Mouse (Mus musculus) right cerebral cortex, postnatal 14 days (tissue): ENCODE data around the gene Zfp108.
"Not testable (repeated sequence)": the region's sequence is repeated elsewhere in the genome, so short reads cannot be mapped to it uniquely, and the experiment has no call there.

Source experiments
- DNase-seq: peaks from one replicate; pipeline ENCODE4 v3.0.0; 2022

Gene Zfp108

GRCm38 (mm10) chr7:24254633-24255474 is at the start of gene Zfp108:
Gene Zfp108 (plus strand): TSS chr7:24254794.
- DNase-seq, result peak; percentile 64

GRCm38 (mm10) chr7:24207488-24208261 is 46.9 kb upstream of the Zfp108 start:
- peak; percentile 62 for DNase-seq

- DNase-seq, result no peak
Measured at GRCm38 (mm10) chr7:24208282-24208886, 46.2 kb upstream of the Zfp108 start.

GRCm38 (mm10) chr7:24210296-24210695 is 44.3 kb upstream of the Zfp108 start:
- no peak for DNase-seq

- no peak for DNase-seq
Measured at GRCm38 (mm10) chr7:24211343-24211742, 43.3 kb upstream of the Zfp108 start, which contains the start of gene Zfp111. Gene Zfp111 (minus strand): TSS chr7:24211443.

- DNase-seq, result peak; percentile 55
Measured at GRCm38 (mm10) chr7:24237040-24237791, 17.4 kb upstream of the Zfp108 start, which contains the start of gene Zfp109. Gene Zfp109 (minus strand): TSS chr7:24237560.

- no peak for DNase-seq
Measured at GRCm38 (mm10) chr7:24253779-24254615, 597 bp upstream of the Zfp108 start.

- no peak for DNase-seq
Measured at GRCm38 (mm10) chr7:24259306-24259999, 4.9 kb downstream of the Zfp108 start.

GRCm38 (mm10) chr7:24260000-24260312 is 5.4 kb downstream of the Zfp108 start:
- DNase-seq, result no peak

- DNase-seq, result no peak
Measured at GRCm38 (mm10) chr7:24268176-24269155, 13.9 kb downstream of the Zfp108 start.

- DNase-seq, result no peak
Measured at GRCm38 (mm10) chr7:24269256-24269655, 14.7 kb downstream of the Zfp108 start.

GRCm38 (mm10) chr7:24269667-24270287 is 15.2 kb downstream of the Zfp108 start:
- DNase-seq, result no peak

GRCm38 (mm10) chr7:24270288-24270672 is 15.7 kb downstream of the Zfp108 start, which contains the start of gene Zfp93:
Gene Zfp93 (plus strand): TSS chr7:24270420.
- DNase-seq, result peak; percentile 67

GRCm38 (mm10) chr7:24271191-24271590 is 16.6 kb downstream of the Zfp108 start:
- no peak for DNase-seq

GRCm38 (mm10) chr7:24274456-24274855 is 19.9 kb downstream of the Zfp108 start:
- DNase-seq, result no peak

- DNase-seq, result not testable (repeated sequence)
Measured at GRCm38 (mm10) chr7:24278771-24279170, 24.2 kb downstream of the Zfp108 start.

- DNase-seq, result no peak
Measured at GRCm38 (mm10) chr7:24280031-24280857, 25.6 kb downstream of the Zfp108 start.

GRCm38 (mm10) chr7:24280858-24281145 is 26.2 kb downstream of the Zfp108 start:
- no peak for DNase-seq

- no peak for DNase-seq
Measured at GRCm38 (mm10) chr7:24286090-24286489, 31.5 kb downstream of the Zfp108 start.
